Mouse (Mus musculus) right cerebral cortex, postnatal 25 days (tissue): ENCODE measurements at regions not wholly inside any gene's neighbourhood (a gene's known extent, or its start where the extent isn't known, plus 50 kb on each side); places are given as distances from the start of the nearest gene placed in this dataset.

Experiments used
- DNase-seq: peaks from one replicate; pipeline ENCODE4 v3.0.0; 2022

GRCm38 (mm10) chr2:166264756-166265155 lies 109.3 kb upstream of the Sulf2 start:
- DNase-seq = no peak

GRCm38 (mm10) chr2:166261799-166262198 lies 106.3 kb upstream of the Sulf2 start:
- no peak for DNase-seq

- peak; percentile 30 for DNase-seq
Measured at GRCm38 (mm10) chr2:166261065-166261464, 105.6 kb upstream of the Sulf2 start.

GRCm38 (mm10) chr2:166258771-166259180 lies 103.3 kb upstream of the Sulf2 start:
- no peak for DNase-seq

GRCm38 (mm10) chr2:166257666-166258065 lies 102.2 kb upstream of the Sulf2 start:
- no peak for DNase-seq

- no peak for DNase-seq
Measured at GRCm38 (mm10) chr2:166256193-166256592, 100.7 kb upstream of the Sulf2 start.

- DNase-seq = no peak
Measured at GRCm38 (mm10) chr2:166254581-166254980, 99.1 kb upstream of the Sulf2 start.

GRCm38 (mm10) chr2:166252107-166252506 lies 96.6 kb upstream of the Sulf2 start:
- DNase-seq = no peak

GRCm38 (mm10) chr2:166251421-166251820 lies 96.0 kb upstream of the Sulf2 start:
- DNase-seq = no peak

- DNase-seq = no peak
Measured at GRCm38 (mm10) chr2:166250571-166250970, 95.1 kb upstream of the Sulf2 start.

GRCm38 (mm10) chr2:166249338-166249950 lies 94.0 kb upstream of the Sulf2 start:
- no peak for DNase-seq

- DNase-seq = no peak
Measured at GRCm38 (mm10) chr2:166246401-166247189, 91.1 kb upstream of the Sulf2 start.

GRCm38 (mm10) chr2:166245219-166245618 lies 89.8 kb upstream of the Sulf2 start:
- DNase-seq = no peak

GRCm38 (mm10) chr2:166242786-166243521 lies 87.5 kb upstream of the Sulf2 start:
- no peak for DNase-seq

- peak; percentile 61 for DNase-seq
Measured at GRCm38 (mm10) chr2:166241310-166241709, 85.8 kb upstream of the Sulf2 start.

GRCm38 (mm10) chr2:166240056-166240455 lies 84.6 kb upstream of the Sulf2 start:
- DNase-seq = no peak

GRCm38 (mm10) chr2:166237554-166238269 lies 82.2 kb upstream of the Sulf2 start:
- no peak for DNase-seq

GRCm38 (mm10) chr2:166236102-166236501 lies 80.6 kb upstream of the Sulf2 start:
- peak; percentile 37 for DNase-seq

- DNase-seq = no peak
Measured at GRCm38 (mm10) chr2:166234579-166235212, 79.2 kb upstream of the Sulf2 start.

- DNase-seq = no peak
Measured at GRCm38 (mm10) chr2:166233246-166233645, 77.8 kb upstream of the Sulf2 start.

GRCm38 (mm10) chr2:166232376-166232775 lies 76.9 kb upstream of the Sulf2 start:
- no peak for DNase-seq

- DNase-seq = no peak
Measured at GRCm38 (mm10) chr2:166230617-166231016, 75.2 kb upstream of the Sulf2 start.

- DNase-seq = no peak
Measured at GRCm38 (mm10) chr2:166228356-166228755, 72.9 kb upstream of the Sulf2 start.
